Mouse (Mus musculus) liver, adult 2 months (tissue): ENCODE measurements around the gene Csf2ra. TPM values are rescaled to one million over a fixed set of nuclear protein-coding genes. Genes with fewer than 3 reads are reported as not detected.

ENCODE experiments used
- DNase-seq: peaks from one replicate; pipeline ENCODE4 v3.0.0-alpha.2; 2011; ENCODE audit warnings: low read depth, low spot score; ENCODE audit errors: extremely low read depth
- H3K27ac ChIP-seq: fragments of 200-500 bp; replicated peaks from 2 replicates; pipeline ENCODE4 v1.5.1; 2012; ENCODE audit warnings: low read depth, mild to moderate bottlenecking, control low read depth, inconsistent platforms, low read length; ENCODE audit not compliant: insufficient read depth
- H3K27me3 ChIP-seq: fragments of 200-500 bp; 2 replicates; pipeline ENCODE4 v1.6.1; 2012; ENCODE audit warnings: mild to moderate bottlenecking, moderate library complexity, low read length, inconsistent platforms; ENCODE audit not compliant: control insufficient read depth, insufficient read depth
- H3K36me3 ChIP-seq: fragments of 200-500 bp; 2 replicates; pipeline ENCODE4 v1.6.1; 2012; ENCODE audit warnings: low read length, inconsistent platforms; ENCODE audit not compliant: control insufficient read depth, insufficient read depth
- H3K4me1 ChIP-seq: fragments of 200-500 bp; 2 replicates; pipeline ENCODE4 v1.6.1; 2011; ENCODE audit warnings: low read length; ENCODE audit not compliant: control insufficient read depth, insufficient read depth
- H3K4me3 ChIP-seq: fragments of 200-500 bp; 2 replicates; pipeline ENCODE4 v1.5.1; 2011; ENCODE audit warnings: low read depth, mild to moderate bottlenecking, control low read depth, low read length, moderate library complexity; ENCODE audit not compliant: insufficient read depth
- H3K79me2 ChIP-seq: fragments of 200-500 bp; 2 replicates; pipeline ENCODE4 v1.6.1; 2012; ENCODE audit warnings: inconsistent platforms, mild to moderate bottlenecking, low read length, moderate library complexity; ENCODE audit not compliant: control insufficient read depth, insufficient read depth
- H3K9ac ChIP-seq: fragments of 200-500 bp; 2 replicates; pipeline ENCODE4 v1.6.1; 2012; ENCODE audit warnings: low read depth, mild to moderate bottlenecking, control low read depth, inconsistent platforms, low read length
- CTCF ChIP-seq: fragments of 200-500 bp; IDR thresholded peaks from 2 replicates; pipeline ENCODE4 v1.5.1; 2011; ENCODE audit warnings: low read depth, low read length, control low read depth
- POLR2A ChIP-seq: fragments of 200-500 bp; IDR thresholded peaks from 2 replicates; pipeline ENCODE4 v1.6.1; 2011; ENCODE audit warnings: low read length, control low read depth; ENCODE audit not compliant: insufficient read depth; ENCODE audit errors: extremely low read depth
- WGBS: fragments of 180-500 bp; shearing (Covaris S2); methylation state at CpG from one replicate; pipeline ENCODE4 v1.1.7; 2018; 5-methylcytosine and 5-hydroxymethylcytosine counted together
- polyA plus RNA-seq: library from polyadenylated mRNA; depleted of rRNA; stranded (reverse); fragments of >200 nt; gene quantifications from 2 replicates; pipeline ENCODE4 v1.2.3, GENCODE M21; 2012; rRNA removed
- total RNA-seq: library from RNA; depleted of rRNA; stranded (reverse); fragments of >200 nt; gene quantifications from 2 replicates; pipeline ENCODE4 v1.2.3, GENCODE M21; 2014; rRNA removed

Gene Csf2ra
- total and polyA plus RNA-seq, 2 experiments: 3.4 to 28.5 TPM

- TF ChIP-seq CTCF (no peak), POLR2A (no peak)
- DNase-seq: no peak
- no peak within 1 kb of the TSS for H3K9ac ChIP-seq
- no peaks in the 10 kb centered on the region for H3K36me3 ChIP-seq
- H3K79me2 ChIP-seq: no peaks in the 10 kb centered on the region
- H3K4me1 ChIP-seq: no peaks in the 10 kb centered on the region
- no peak within 1 kb of the TSS for H3K27ac ChIP-seq
- H3K4me3 ChIP-seq: 0 out of 2 replicates have a peak within 1 kb of the TSS, but pooled peaks have one; percentile 17
- no peaks in the 10 kb centered on the region for H3K27me3 ChIP-seq
- WGBS: 23% methylated on average over 39 of the region's 39 CpGs
These were observed 52.4 kb downstream of the Csf2ra start, which contains the start of gene Gm7102 for GRCm38 (mm10) chr19:61175756-61176324. TSS of gene Gm7102 (minus strand) at chr19:61176309.

Other genes starting within 250 kb of the Csf2ra start
- 26.0 and 54.9 TPM in 2 replicates for gene Zfp950, start 87.6 kb downstream of the Csf2ra start, total RNA-seq
- gene Zfp950, start 87.6 kb downstream of the Csf2ra start, polyA plus RNA-seq: 3.6 and 3.9 TPM in 2 replicates
- gene Gm7102, start 52.1 kb downstream of the Csf2ra start, total RNA-seq: not detected in 2 replicates
- gene Gm7102, start 52.1 kb downstream of the Csf2ra start, polyA plus RNA-seq: not detected in 2 replicates
- gene Gm6020, start 44.5 kb downstream of the Csf2ra start, total RNA-seq: not detected in 2 replicates
- gene Gm6020, start 44.5 kb downstream of the Csf2ra start, polyA plus RNA-seq: not detected in 2 replicates
- gene Gm21060, start 68.6 kb upstream of the Csf2ra start, total RNA-seq: not detected in 2 replicates
- not detected in 2 replicates for gene Gm21060, start 68.6 kb upstream of the Csf2ra start, polyA plus RNA-seq